Mouse (Mus musculus): Measurements from ENCODE around the gene 4933428G20Rik. TPM values are rescaled to one million over a fixed set of nuclear protein-coding genes. Genes with fewer than 3 reads are reported as not detected.

Gene 4933428G20Rik
- polyA plus RNA-seq, 1 experiment from 2014 or later, result 0.59 TPM

DNA sequence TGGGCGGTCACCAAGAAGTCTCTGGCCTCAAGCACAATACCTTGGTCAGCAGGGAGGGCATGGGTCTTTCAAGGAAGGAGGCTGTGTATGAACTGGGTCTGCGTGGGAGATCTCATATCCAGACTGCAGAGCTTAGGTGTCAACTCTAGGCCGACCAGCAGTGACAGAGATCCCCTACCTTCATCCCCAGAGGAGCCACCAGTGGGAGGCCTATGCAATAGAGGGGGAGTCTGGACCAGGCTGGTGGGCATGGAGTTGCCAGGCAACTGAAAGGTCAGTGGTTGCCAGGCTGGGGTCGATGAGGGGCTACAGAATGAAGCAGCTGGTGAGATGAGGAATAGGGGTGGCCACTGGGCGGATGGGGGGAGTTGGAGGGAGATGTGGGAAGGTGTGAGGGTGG lies 39.5 kb upstream of the 4933428G20Rik start:
- H3K36me3 ChIP-seq, result peaks cover 4% of the 10 kb centered on the region; the same call in 1 of the 2 replicates
- no peak overlapping the region for H3K27ac ChIP-seq
- WGBS, result 52% methylated on average over 5 of the region's 5 CpGs
- DNase-seq (ENCODE audit: low spot score), result no peak
- H3K4me1 ChIP-seq (replicated peaks), result peaks cover 73% of the 10 kb centered on the region
- no peaks in the 10 kb centered on the region for H3K9me3 ChIP-seq
- H3K4me3 ChIP-seq, result no peak overlapping the region
- peaks cover 97% of the 10 kb centered on the region for H3K27me3 ChIP-seq (ENCODE audit: insufficient read depth, poor library complexity, severe bottlenecking)

DNA sequence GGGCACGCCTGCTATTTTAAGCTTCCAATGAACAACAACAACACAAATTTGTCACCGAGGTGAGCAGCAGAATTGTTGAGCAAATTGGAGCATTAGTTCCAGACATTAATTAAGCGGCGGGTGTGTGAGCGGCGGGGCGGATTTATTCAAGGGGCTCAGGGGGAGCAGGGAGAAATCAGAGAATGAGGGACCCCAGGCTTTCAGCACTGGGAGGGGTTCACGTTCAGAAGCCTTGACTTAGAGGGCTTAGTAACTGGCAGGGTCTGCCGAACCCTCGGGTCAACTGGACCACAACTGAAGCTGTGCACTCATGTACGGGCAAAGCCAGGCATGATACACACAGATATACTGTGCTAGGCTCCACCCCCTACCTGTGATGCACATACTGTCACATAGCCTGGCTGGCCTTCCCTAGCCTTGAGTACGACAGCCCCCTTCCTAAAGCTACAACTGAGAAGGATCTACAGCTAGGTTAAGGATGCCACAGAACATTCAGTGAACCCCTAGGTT lies 37.5 kb upstream of the 4933428G20Rik start:
- Histone ChIP-seq H3K36me3 (peaks cover 8% of the 10 kb centered on the region; the same call in 1 of the 2 replicates), H3K4me1 (replicated peaks) (peaks cover 78% of the 10 kb centered on the region), H3K27me3 (ENCODE audit: insufficient read depth, poor library complexity, severe bottlenecking) (peaks cover 97% of the 10 kb centered on the region), H3K4me3 (peak overlapping the region; percentile 57), H3K27ac (peak overlapping the region; percentile 60; the same call in 1 of the 2 replicates), H3K9me3 (no peaks in the 10 kb centered on the region)
- WGBS, result 19% methylated on average over 12 of the region's 12 CpGs
- DNase-seq (ENCODE audit: low spot score), result no peak

GRCm38 (mm10) chr11:97536835-97537579 lies 36.9 kb upstream of the 4933428G20Rik start:
- 0 out of 2 replicates have a peak, but pooled peaks cover 5% of the 10 kb centered on the region for H3K36me3 ChIP-seq

DNA sequence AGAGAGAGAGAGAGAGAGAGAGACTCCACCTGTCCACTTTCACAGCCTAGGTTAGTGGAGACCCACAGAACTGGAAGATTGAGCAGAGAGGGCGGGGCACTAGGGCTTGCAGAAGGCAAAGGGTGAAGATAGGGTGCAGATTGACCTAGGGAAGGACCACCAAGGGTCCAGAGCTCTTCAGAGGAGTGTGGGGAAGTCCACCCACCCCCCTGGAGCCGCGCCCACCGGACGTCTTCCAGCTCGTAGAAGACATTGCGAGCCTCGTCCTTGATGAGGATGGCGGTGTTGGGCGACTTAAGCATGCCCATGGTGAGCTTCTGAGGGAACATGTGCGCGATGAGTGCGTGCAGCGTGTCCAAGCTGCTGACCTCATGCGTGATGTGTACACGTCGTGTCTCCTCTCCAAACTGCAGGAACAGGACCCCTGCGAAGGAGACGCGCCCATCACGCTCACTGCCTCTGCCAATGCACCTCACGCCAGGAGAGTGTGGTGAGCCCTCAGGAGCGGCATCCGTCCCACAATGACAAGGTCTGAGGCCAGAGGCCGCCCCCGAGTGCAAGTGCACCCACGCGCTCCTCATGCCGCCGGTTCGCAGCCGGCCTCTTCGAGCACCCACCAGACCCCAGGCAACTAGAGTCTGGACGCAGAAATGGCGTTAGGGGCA lies 36.1 kb upstream of the 4933428G20Rik start:
- H3K27me3 ChIP-seq (ENCODE audit: insufficient read depth, poor library complexity, severe bottlenecking), result peaks cover 96% of the 10 kb centered on the region
- H3K36me3 ChIP-seq, result 0 out of 2 replicates have a peak, but pooled peaks cover 5% of the 10 kb centered on the region
- no peak for DNase-seq (ENCODE audit: low spot score)
- H3K27ac ChIP-seq, result no peak overlapping the region
- no peaks in the 10 kb centered on the region for H3K9me3 ChIP-seq
- H3K4me1 ChIP-seq (replicated peaks), result peaks cover 84% of the 10 kb centered on the region
- 11% methylated on average over 35 of the region's 35 CpGs for WGBS
- peak overlapping the region; percentile 57 for H3K4me3 ChIP-seq

More at GRCm38 (mm10) chr11:97536835-97537579, 36.9 kb upstream of the 4933428G20Rik start:
- peak; percentile 70 for DNase-seq (ENCODE audit: low spot score)
- Histone ChIP-seq H3K4me3 (peak overlapping the region; percentile 57), H3K27me3 (ENCODE audit: insufficient read depth, poor library complexity, severe bottlenecking) (peaks cover 97% of the 10 kb centered on the region), H3K9me3 (no peaks in the 10 kb centered on the region), H3K27ac (peak overlapping the region; percentile 60), H3K4me1 (replicated peaks) (peaks cover 78% of the 10 kb centered on the region)
- 2% methylated on average over 36 of the region's 36 CpGs for WGBS

GRCm38 (mm10) chr11:97535660-97536059 lies 35.5 kb upstream of the 4933428G20Rik start:
- DNase-seq (ENCODE audit: low spot score), result no peak
- 43% methylated on average over 5 of the region's 5 CpGs for WGBS
- no peaks in the 10 kb centered on the region for H3K9me3 ChIP-seq
- H3K36me3 ChIP-seq, result 0 out of 2 replicates have a peak, but pooled peaks cover 5% of the 10 kb centered on the region
- H3K4me1 ChIP-seq (replicated peaks), result peaks cover 80% of the 10 kb centered on the region
- H3K4me3 ChIP-seq, result no peak overlapping the region; the same call in 1 of the 2 replicates
- H3K27me3 ChIP-seq (ENCODE audit: insufficient read depth, poor library complexity, severe bottlenecking), result peaks cover 97% of the 10 kb centered on the region
- no peak overlapping the region for H3K27ac ChIP-seq

GRCm38 (mm10) chr11:97535308-97535630 lies 35.1 kb upstream of the 4933428G20Rik start:
- 19% methylated on average over 5 of the region's 5 CpGs for WGBS
- peak overlapping the region; percentile 41 for H3K4me3 ChIP-seq

GRCm38 (mm10) chr11:97534442-97535307 lies 34.5 kb upstream of the 4933428G20Rik start:
- peak overlapping the region; percentile 36; the same call in 1 of the 2 replicates for H3K27ac ChIP-seq
- peak overlapping the region; percentile 41 for H3K4me3 ChIP-seq
- peaks cover 70% of the 10 kb centered on the region for H3K4me1 ChIP-seq (replicated peaks)
- no peak for DNase-seq (ENCODE audit: low spot score)
- 0 out of 2 replicates have a peak, but pooled peaks cover 5% of the 10 kb centered on the region for H3K36me3 ChIP-seq
- H3K9me3 ChIP-seq, result no peaks in the 10 kb centered on the region
- peaks cover 92% of the 10 kb centered on the region for H3K27me3 ChIP-seq (ENCODE audit: insufficient read depth, poor library complexity, severe bottlenecking)
- WGBS, result 2% methylated on average over 95 of the region's 95 CpGs

More at GRCm38 (mm10) chr11:97535308-97535630, 35.1 kb upstream of the 4933428G20Rik start:
- Histone ChIP-seq H3K27me3 (ENCODE audit: insufficient read depth, poor library complexity, severe bottlenecking) (peaks cover 98% of the 10 kb centered on the region), H3K4me1 (replicated peaks) (peaks cover 76% of the 10 kb centered on the region), H3K36me3 (0 out of 2 replicates have a peak, but pooled peaks cover 5% of the 10 kb centered on the region), H3K27ac (no peak overlapping the region), H3K9me3 (no peaks in the 10 kb centered on the region)
- DNase-seq (ENCODE audit: low spot score), result no peak

DNA sequence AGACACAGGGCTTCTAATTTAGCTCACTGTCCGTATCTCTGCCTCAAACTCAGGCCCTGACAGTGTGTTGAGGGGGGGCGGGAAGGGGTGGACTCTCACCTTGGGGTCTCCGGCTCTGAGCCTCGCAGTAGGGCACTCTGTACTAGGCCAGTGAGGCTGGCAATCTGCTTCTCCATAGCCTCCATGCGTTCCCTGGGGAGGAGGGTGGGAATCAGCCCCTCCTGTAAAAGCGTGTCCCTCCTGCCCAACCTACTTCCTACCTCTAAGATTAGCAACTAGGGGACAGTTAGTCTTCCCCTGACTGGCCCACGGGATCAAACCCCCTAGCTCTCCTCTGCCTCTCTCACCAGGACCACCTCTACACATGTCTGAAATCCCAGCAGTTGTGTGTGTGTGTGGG lies 33.5 kb upstream of the 4933428G20Rik start:
- no peak overlapping the region for H3K4me3 ChIP-seq
- peaks cover 65% of the 10 kb centered on the region for H3K4me1 ChIP-seq (replicated peaks)
- no peak for DNase-seq (ENCODE audit: low spot score)
- 19% methylated on average over 7 of the region's 7 CpGs for WGBS
- 0 out of 2 replicates have a peak, but pooled peaks cover 5% of the 10 kb centered on the region for H3K36me3 ChIP-seq
- no peaks in the 10 kb centered on the region for H3K9me3 ChIP-seq
- H3K27ac ChIP-seq, result no peak overlapping the region
- peaks cover 82% of the 10 kb centered on the region for H3K27me3 ChIP-seq (ENCODE audit: insufficient read depth, poor library complexity, severe bottlenecking)

- Histone ChIP-seq H3K27ac (no peak overlapping the region), H3K36me3 (0 out of 2 replicates have a peak, but pooled peaks cover 5% of the 10 kb centered on the region), H3K4me1 (replicated peaks) (peaks cover 65% of the 10 kb centered on the region), H3K4me3 (peak overlapping the region; percentile 38), H3K9me3 (no peaks in the 10 kb centered on the region), H3K27me3 (ENCODE audit: insufficient read depth, poor library complexity, severe bottlenecking) (peaks cover 76% of the 10 kb centered on the region)
- no peak for DNase-seq (ENCODE audit: low spot score)
- WGBS, result 4% methylated on average over 20 of the region's 20 CpGs
Observed at GRCm38 (mm10) chr11:97532950-97533582, 32.9 kb upstream of the 4933428G20Rik start.

DNA sequence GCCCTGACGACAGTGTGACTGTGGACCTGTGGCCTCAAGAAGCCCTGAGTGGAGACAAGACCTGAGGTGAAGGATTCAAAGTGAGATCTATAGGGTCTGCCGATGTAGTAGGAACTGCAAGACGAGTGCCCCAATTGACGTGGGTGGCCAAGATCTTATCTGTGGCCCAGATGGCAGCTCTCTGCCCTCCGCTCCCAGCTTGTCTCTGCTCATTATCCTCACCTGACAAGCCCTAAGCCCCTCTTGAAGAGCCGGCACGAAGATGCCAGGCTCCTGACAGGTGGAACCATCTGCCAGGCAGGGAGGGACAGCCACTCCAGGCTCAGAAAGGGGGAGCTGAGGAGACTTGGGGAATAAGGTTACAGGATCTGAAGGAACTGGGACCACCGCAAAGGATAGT lies 32.2 kb upstream of the 4933428G20Rik start:
- H3K36me3 ChIP-seq, result 0 out of 2 replicates have a peak, but pooled peaks cover 5% of the 10 kb centered on the region
- no peaks in the 10 kb centered on the region for H3K9me3 ChIP-seq
- peak overlapping the region; percentile 58 for H3K4me3 ChIP-seq
- WGBS, result 19% methylated on average over 8 of the region's 8 CpGs
- peaks cover 60% of the 10 kb centered on the region for H3K4me1 ChIP-seq (replicated peaks)
- no peak for DNase-seq (ENCODE audit: low spot score)
- H3K27ac ChIP-seq, result no peak overlapping the region
- H3K27me3 ChIP-seq (ENCODE audit: insufficient read depth, poor library complexity, severe bottlenecking), result peaks cover 69% of the 10 kb centered on the region

- H3K4me1 ChIP-seq (replicated peaks), result peaks cover 52% of the 10 kb centered on the region
- 7% methylated on average over 46 of the region's 46 CpGs for WGBS
- H3K36me3 ChIP-seq, result 0 out of 2 replicates have a peak, but pooled peaks cover 6% of the 10 kb centered on the region
- peak overlapping the region; percentile 58 for H3K4me3 ChIP-seq
- no peaks in the 10 kb centered on the region for H3K9me3 ChIP-seq
- H3K27ac ChIP-seq, result peak overlapping the region; percentile 59; the same call in 1 of the 2 replicates
- H3K27me3 ChIP-seq (ENCODE audit: insufficient read depth, poor library complexity, severe bottlenecking), result peaks cover 62% of the 10 kb centered on the region
- peak; percentile 88 for DNase-seq (ENCODE audit: low spot score)
Observed at GRCm38 (mm10) chr11:97531381-97532260, 31.5 kb upstream of the 4933428G20Rik start.
